Mouse (Mus musculus) heart, adult 2 months (tissue): ENCODE measurements around the gene Gstm5.

Experiments used
- CTCF ChIP-seq: fragments of 200-600 bp; IDR thresholded peaks from 2 replicates; pipeline ENCODE4 v1.8.1; 2022; ENCODE audit warnings: antibody characterized with exemption, mild to moderate bottlenecking, moderate library complexity
- EP300 ChIP-seq: fragments of 200-500 bp; IDR thresholded peaks from 2 replicates; pipeline ENCODE4 v1.6.1; 2011; ENCODE audit warnings: low read depth, low read length, control low read depth; ENCODE audit not compliant: insufficient read depth
- POLR2A ChIP-seq: fragments of 200-500 bp; IDR thresholded peaks from 2 replicates; pipeline ENCODE4 v1.6.1; 2011; ENCODE audit warnings: mild to moderate bottlenecking, low read depth, low read length, control low read depth; ENCODE audit not compliant: insufficient read depth

GRCm38 (mm10) chr3:107877005-107877404, 18.6 kb upstream of the Gstm5 start, which contains the start of gene Eps8l3:
- no peak for TF ChIP-seq CTCF
- TF ChIP-seq POLR2A = no peak
- no peak for TF ChIP-seq EP300
